Mouse (Mus musculus) embryonic facial prominence, embryonic 13.5 days (tissue): ENCODE results near the gene Gm17455. TPM values are rescaled to one million over a fixed set of nuclear protein-coding genes. Genes with fewer than 3 reads are reported as not detected.

Source experiments
- ATAC-seq: fragments of 200-750 bp; cut with Nextera tagmentation; 2 replicates; pipeline ENCODE4 v1.8.0; 2017; ENCODE audit warnings: low read depth; ENCODE audit not compliant: insufficient number of reproducible peaks, insufficient read depth, low FRiP score, low TSS enrichment
- H3K27ac ChIP-seq: fragments of 300-500 bp; sonication (generic); 2 replicates; pipeline ENCODE4 v1.5.1; 2015; ENCODE audit warnings: moderate library complexity, mild to moderate bottlenecking, inconsistent platforms
- H3K27me3 ChIP-seq: fragments of 300-500 bp; sonication (generic); 2 replicates; pipeline ENCODE4 v1.6.1; 2015; ENCODE audit warnings: mild to moderate bottlenecking, inconsistent platforms
- H3K36me3 ChIP-seq: fragments of 300-500 bp; sonication (generic); 2 replicates; pipeline ENCODE4 v1.6.1; 2015; ENCODE audit warnings: mild to moderate bottlenecking, inconsistent platforms
- H3K4me1 ChIP-seq: fragments of 300-500 bp; sonication (generic); 2 replicates; pipeline ENCODE4 v1.6.1; 2015; ENCODE audit warnings: inconsistent platforms
- H3K4me2 ChIP-seq: fragments of 300-500 bp; sonication (generic); 2 replicates; pipeline ENCODE4 v1.6.1; 2015; ENCODE audit warnings: moderate library complexity, mild to moderate bottlenecking, inconsistent platforms
- H3K4me3 ChIP-seq: fragments of 300-500 bp; sonication (generic); 2 replicates; pipeline ENCODE4 v1.5.1; 2015; ENCODE audit warnings: mild to moderate bottlenecking, inconsistent platforms
- H3K9ac ChIP-seq: fragments of 300-500 bp; sonication (generic); 2 replicates; pipeline ENCODE4 v1.6.1; 2015; ENCODE audit warnings: mild to moderate bottlenecking, inconsistent platforms
- H3K9me3 ChIP-seq: fragments of 300-500 bp; sonication (generic); 2 replicates; pipeline ENCODE4 v1.6.1; 2016; ENCODE audit warnings: inconsistent platforms
- WGBS: fragments of 180-500 bp; shearing (Covaris S2); methylation state at CpG from one replicate; pipeline ENCODE4 v1.1.7; 2015; ENCODE audit warnings: mixed read lengths; 5-methylcytosine and 5-hydroxymethylcytosine counted together
- polyA plus RNA-seq: library from polyadenylated mRNA; unstranded; fragments of >200 nt; fragmentation: Nextera tagmentation; extraction: Ambion mirVana; gene quantifications from 2 replicates; pipeline ENCODE4 v1.2.1, GENCODE M21; 2015

Gm17455 gene
- polyA plus RNA-seq, 1 experiment from 2014 or later, result 2.0 TPM

- Histone ChIP-seq H3K9me3 (no peaks in the 10 kb centered on the region), H3K27ac (no peak overlapping the region), H3K36me3 (no peaks in the 10 kb centered on the region), H3K4me2 (no peak overlapping the region), H3K4me3 (no peak overlapping the region), H3K27me3 (no peaks in the 10 kb centered on the region), H3K9ac (no peak overlapping the region), H3K4me1 (0 out of 2 replicates have a peak, but pooled peaks cover 10% of the 10 kb centered on the region)
- WGBS, result 75% methylated on average over 10 of the region's 10 CpGs
- no peak for ATAC-seq
Observed at GRCm38 (mm10) chr10:60398051-60398814, 1.3 kb upstream of the Gm17455 start.

GRCm38 (mm10) chr10:60400507-60401295, 1.2 kb downstream of the Gm17455 start:
- H3K9ac ChIP-seq, result 0 out of 2 replicates have a peak overlapping the region, but pooled peaks have one; percentile 27
- 0 out of 2 replicates have a peak, but pooled peaks cover 10% of the 10 kb centered on the region for H3K4me1 ChIP-seq
- no peaks in the 10 kb centered on the region for H3K9me3 ChIP-seq
- WGBS, result 78% methylated on average over 11 of the region's 11 CpGs
- H3K4me3 ChIP-seq, result no peak overlapping the region
- ATAC-seq, result no peak
- no peaks in the 10 kb centered on the region for H3K27me3 ChIP-seq
- no peaks in the 10 kb centered on the region for H3K36me3 ChIP-seq
- no peak overlapping the region for H3K4me2 ChIP-seq
- no peak overlapping the region for H3K27ac ChIP-seq

- H3K4me1 ChIP-seq, result 0 out of 2 replicates have a peak, but pooled peaks cover 1% of the 10 kb centered on the region
- no peak for ATAC-seq
- WGBS, result 35% methylated on average over 6 of the region's 7 CpGs
- no peaks in the 10 kb centered on the region for H3K9me3 ChIP-seq
- no peak overlapping the region for H3K4me3 ChIP-seq
- H3K4me2 ChIP-seq, result no peak overlapping the region
- H3K9ac ChIP-seq, result 0 out of 2 replicates have a peak overlapping the region, but pooled peaks have one; percentile 11
- no peaks in the 10 kb centered on the region for H3K36me3 ChIP-seq
- peaks cover 12% of the 10 kb centered on the region; the same call in 1 of the 2 replicates for H3K27me3 ChIP-seq
- no peak overlapping the region for H3K27ac ChIP-seq
Observed at GRCm38 (mm10) chr10:60405460-60406177, 6.1 kb downstream of the Gm17455 start.

- no peak overlapping the region for H3K27ac ChIP-seq
- H3K27me3 ChIP-seq, result peaks cover 18% of the 10 kb centered on the region; the same call in 1 of the 2 replicates
- no peaks in the 10 kb centered on the region for H3K36me3 ChIP-seq
- no peak overlapping the region for H3K4me2 ChIP-seq
- 2% methylated on average over 5 of the region's 5 CpGs for WGBS
- H3K4me1 ChIP-seq, result 0 out of 2 replicates have a peak, but pooled peaks cover 4% of the 10 kb centered on the region
- ATAC-seq, result no peak
- 0 out of 2 replicates have a peak overlapping the region, but pooled peaks have one; percentile 3 for H3K9ac ChIP-seq
- H3K9me3 ChIP-seq, result no peaks in the 10 kb centered on the region
- H3K4me3 ChIP-seq, result no peak overlapping the region
Observed at GRCm38 (mm10) chr10:60407831-60408230, 8.3 kb downstream of the Gm17455 start.

GRCm38 (mm10) chr10:60411794-60412193, 12.3 kb downstream of the Gm17455 start:
- Histone ChIP-seq H3K4me3 (no peak overlapping the region), H3K4me1 (0 out of 2 replicates have a peak, but pooled peaks cover 5% of the 10 kb centered on the region), H3K36me3 (no peaks in the 10 kb centered on the region), H3K4me2 (no peak overlapping the region), H3K27me3 (peaks cover 18% of the 10 kb centered on the region; the same call in 1 of the 2 replicates), H3K9me3 (no peaks in the 10 kb centered on the region), H3K9ac (no peak overlapping the region), H3K27ac (no peak overlapping the region)
- ATAC-seq, result no peak
- 28% methylated on average over 5 of the region's 5 CpGs for WGBS

GRCm38 (mm10) chr10:60413756-60414155, 14.2 kb downstream of the Gm17455 start:
- ATAC-seq, result no peak
- H3K4me3 ChIP-seq, result no peak overlapping the region
- 70% methylated on average over 2 of the region's 2 CpGs for WGBS
- H3K9me3 ChIP-seq, result no peaks in the 10 kb centered on the region
- no peak overlapping the region for H3K27ac ChIP-seq
- H3K36me3 ChIP-seq, result no peaks in the 10 kb centered on the region
- H3K27me3 ChIP-seq, result peaks cover 13% of the 10 kb centered on the region; the same call in 1 of the 2 replicates
- H3K4me2 ChIP-seq, result no peak overlapping the region
- no peak overlapping the region for H3K9ac ChIP-seq
- H3K4me1 ChIP-seq, result 0 out of 2 replicates have a peak, but pooled peaks cover 5% of the 10 kb centered on the region

GRCm38 (mm10) chr10:60417041-60417440, 17.5 kb downstream of the Gm17455 start:
- Histone ChIP-seq H3K9ac (no peak overlapping the region), H3K36me3 (no peaks in the 10 kb centered on the region), H3K4me3 (no peak overlapping the region), H3K27ac (no peak overlapping the region), H3K4me2 (no peak overlapping the region), H3K4me1 (0 out of 2 replicates have a peak, but pooled peaks cover 5% of the 10 kb centered on the region), H3K9me3 (no peaks in the 10 kb centered on the region), H3K27me3 (no peaks in the 10 kb centered on the region)
- no peak for ATAC-seq
- 87% methylated on average over 2 of the region's 2 CpGs for WGBS

GRCm38 (mm10) chr10:60418137-60418536, 18.6 kb downstream of the Gm17455 start:
- H3K9ac ChIP-seq, result no peak overlapping the region
- no peaks in the 10 kb centered on the region for H3K4me1 ChIP-seq
- no peaks in the 10 kb centered on the region for H3K9me3 ChIP-seq
- no peaks in the 10 kb centered on the region for H3K36me3 ChIP-seq
- H3K4me2 ChIP-seq, result no peak overlapping the region
- no peaks in the 10 kb centered on the region for H3K27me3 ChIP-seq
- no peak for ATAC-seq
- 15% methylated on average over 3 of the region's 3 CpGs for WGBS
- no peak overlapping the region for H3K27ac ChIP-seq
- no peak overlapping the region for H3K4me3 ChIP-seq

GRCm38 (mm10) chr10:60419624-60420023, 20.1 kb downstream of the Gm17455 start:
- H3K4me3 ChIP-seq, result no peak overlapping the region
- H3K9ac ChIP-seq, result no peak overlapping the region
- no peaks in the 10 kb centered on the region for H3K9me3 ChIP-seq
- no peaks in the 10 kb centered on the region for H3K27me3 ChIP-seq
- H3K36me3 ChIP-seq, result no peaks in the 10 kb centered on the region
- no peak overlapping the region for H3K27ac ChIP-seq
- H3K4me2 ChIP-seq, result no peak overlapping the region
- 31% methylated on average over 4 of the region's 4 CpGs for WGBS
- no peaks in the 10 kb centered on the region for H3K4me1 ChIP-seq
- no peak for ATAC-seq

GRCm38 (mm10) chr10:60422756-60423155, 23.2 kb downstream of the Gm17455 start:
- H3K4me2 ChIP-seq, result no peak overlapping the region
- no peak overlapping the region for H3K4me3 ChIP-seq
- H3K27ac ChIP-seq, result no peak overlapping the region
- no peak overlapping the region for H3K9ac ChIP-seq
- no peaks in the 10 kb centered on the region for H3K4me1 ChIP-seq
- H3K9me3 ChIP-seq, result peaks cover 11% of the 10 kb centered on the region
- no peaks in the 10 kb centered on the region for H3K36me3 ChIP-seq
- 67% methylated on average over 7 of the region's 7 CpGs for WGBS
- ATAC-seq, result no peak
- H3K27me3 ChIP-seq, result no peaks in the 10 kb centered on the region

GRCm38 (mm10) chr10:60430001-60430400, 30.5 kb downstream of the Gm17455 start:
- Histone ChIP-seq H3K9me3 (peaks cover 11% of the 10 kb centered on the region), H3K36me3 (no peaks in the 10 kb centered on the region), H3K9ac (no peak overlapping the region), H3K27me3 (0 out of 2 replicates have a peak, but pooled peaks cover 4% of the 10 kb centered on the region), H3K27ac (no peak overlapping the region), H3K4me3 (no peak overlapping the region), H3K4me1 (no peaks in the 10 kb centered on the region), H3K4me2 (no peak overlapping the region)
- 73% methylated on average over 10 of the region's 10 CpGs for WGBS
- ATAC-seq, result no peak
